Mouse (Mus musculus) forebrain, embryonic 14.5 days (tissue): ENCODE data around the gene Galnt12. TPM values are rescaled to one million over a fixed set of nuclear protein-coding genes. Genes with fewer than 3 reads are reported as not detected.

Experiments
- ATAC-seq: fragments of 200-750 bp; cut with Nextera tagmentation; 2 replicates; pipeline ENCODE4 v1.8.0; 2017; ENCODE audit warnings: mild to moderate bottlenecking, moderate library complexity
- DNase-seq: peaks from one replicate; pipeline ENCODE4 v3.0.0-alpha.2; 2015; ENCODE audit warnings: low spot score
- H3K27ac ChIP-seq: fragments of 300-500 bp; sonication (generic); 2 replicates; pipeline ENCODE4 v1.5.1; 2014; ENCODE audit warnings: low read depth, mild to moderate bottlenecking, control low read depth, low read length, moderate library complexity
- H3K27me3 ChIP-seq: fragments of 300-500 bp; sonication (generic); replicated peaks from 2 replicates; pipeline ENCODE4 v1.6.1; 2014; ENCODE audit warnings: low read length, control low read depth, mixed read lengths; ENCODE audit not compliant: control insufficient read depth, insufficient read depth
- H3K36me3 ChIP-seq: fragments of 300-500 bp; sonication (generic); 2 replicates; pipeline ENCODE4 v1.6.1; 2014; ENCODE audit warnings: low read length, control low read depth; ENCODE audit not compliant: control insufficient read depth, insufficient read depth
- H3K4me1 ChIP-seq: fragments of 300-500 bp; sonication (generic); 2 replicates; pipeline ENCODE4 v1.6.1; 2014; ENCODE audit warnings: antibody characterized with exemption, low read length, control low read depth; ENCODE audit not compliant: control insufficient read depth, insufficient read depth
- H3K4me2 ChIP-seq: fragments of 300-500 bp; sonication (generic); 2 replicates; pipeline ENCODE4 v1.6.1; 2014; ENCODE audit warnings: mild to moderate bottlenecking, control low read depth, low read length
- H3K4me3 ChIP-seq: fragments of 300-500 bp; sonication (generic); 2 replicates; pipeline ENCODE4 v1.5.1; 2014; ENCODE audit warnings: low read depth, low read length, control low read depth
- H3K9ac ChIP-seq: fragments of 300-500 bp; sonication (generic); 2 replicates; pipeline ENCODE4 v1.6.1; 2014; ENCODE audit warnings: mild to moderate bottlenecking, low read length, control low read depth, moderate library complexity
- H3K9me3 ChIP-seq: fragments of 300-500 bp; sonication (generic); replicated peaks from 2 replicates; pipeline ENCODE4 v1.6.1; 2016; ENCODE audit warnings: low read length, control low read depth, mixed read lengths; ENCODE audit not compliant: control insufficient read depth
- WGBS: fragments of 180-500 bp; shearing (Covaris S2); extraction: QIAGEN DNeasy Blood & Tissue Kit; methylation state at CpG from one replicate; pipeline ENCODE4 v1.1.7; 2014; 5-methylcytosine and 5-hydroxymethylcytosine counted together
- polyA plus RNA-seq: library from polyadenylated mRNA; unstranded; fragments of >200 nt; fragmentation: Nextera tagmentation; extraction: Ambion mirVana; gene quantifications from 2 replicates; pipeline ENCODE4 v1.2.1, GENCODE M21; 2014

Gene Galnt12
- polyA plus RNA-seq, 1 experiment from 2014 or later = 0.62 TPM

DNA sequence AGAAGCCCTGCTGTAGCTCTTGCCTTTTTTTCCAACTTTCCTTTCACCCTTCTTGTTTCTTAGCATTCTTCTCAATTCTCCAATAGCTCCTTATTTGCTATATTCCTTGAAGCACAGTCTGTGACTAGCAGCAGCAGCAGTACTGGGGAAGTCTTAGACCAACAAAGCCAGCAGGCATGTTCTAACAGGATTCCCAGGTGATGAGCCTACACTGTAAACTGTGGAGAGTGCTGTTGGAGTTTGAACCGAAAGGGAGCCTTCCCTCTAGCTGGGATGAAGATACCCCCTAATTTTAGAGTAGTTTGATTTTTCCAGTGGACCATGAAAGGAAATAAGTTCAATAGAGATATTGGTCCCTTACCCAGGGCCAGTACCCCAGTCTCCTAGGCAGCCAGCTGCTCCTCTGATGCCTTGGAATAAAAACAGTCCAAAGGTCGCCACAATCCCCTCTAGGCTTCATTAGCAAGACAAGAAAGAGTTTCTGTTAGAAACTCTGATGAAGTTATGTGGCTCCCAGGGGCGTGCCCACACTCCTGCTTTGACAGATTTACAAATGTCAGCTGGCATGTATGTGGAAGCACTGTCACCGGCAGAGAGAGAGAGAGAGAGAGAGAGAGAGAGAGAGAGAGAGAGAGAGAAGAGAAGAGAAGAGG is 69.5 kb downstream of the Galnt12 start:
- no peaks in the 10 kb centered on the region for H3K4me1 ChIP-seq
- no peak overlapping the region for H3K27ac ChIP-seq
- DNase-seq (peak; percentile 48), ATAC-seq (peak; percentile 63)
- H3K36me3 ChIP-seq = no peaks in the 10 kb centered on the region
- WGBS = 7% methylated on average over 3 of the region's 4 CpGs
- H3K4me3 ChIP-seq = no peak overlapping the region
- H3K27me3 ChIP-seq = no peaks in the 10 kb centered on the region
- H3K4me2 ChIP-seq = no peak overlapping the region
- H3K9me3 ChIP-seq = no peaks in the 10 kb centered on the region; the same call in 1 of the 2 replicates
- H3K9ac ChIP-seq = no peak overlapping the region

DNA sequence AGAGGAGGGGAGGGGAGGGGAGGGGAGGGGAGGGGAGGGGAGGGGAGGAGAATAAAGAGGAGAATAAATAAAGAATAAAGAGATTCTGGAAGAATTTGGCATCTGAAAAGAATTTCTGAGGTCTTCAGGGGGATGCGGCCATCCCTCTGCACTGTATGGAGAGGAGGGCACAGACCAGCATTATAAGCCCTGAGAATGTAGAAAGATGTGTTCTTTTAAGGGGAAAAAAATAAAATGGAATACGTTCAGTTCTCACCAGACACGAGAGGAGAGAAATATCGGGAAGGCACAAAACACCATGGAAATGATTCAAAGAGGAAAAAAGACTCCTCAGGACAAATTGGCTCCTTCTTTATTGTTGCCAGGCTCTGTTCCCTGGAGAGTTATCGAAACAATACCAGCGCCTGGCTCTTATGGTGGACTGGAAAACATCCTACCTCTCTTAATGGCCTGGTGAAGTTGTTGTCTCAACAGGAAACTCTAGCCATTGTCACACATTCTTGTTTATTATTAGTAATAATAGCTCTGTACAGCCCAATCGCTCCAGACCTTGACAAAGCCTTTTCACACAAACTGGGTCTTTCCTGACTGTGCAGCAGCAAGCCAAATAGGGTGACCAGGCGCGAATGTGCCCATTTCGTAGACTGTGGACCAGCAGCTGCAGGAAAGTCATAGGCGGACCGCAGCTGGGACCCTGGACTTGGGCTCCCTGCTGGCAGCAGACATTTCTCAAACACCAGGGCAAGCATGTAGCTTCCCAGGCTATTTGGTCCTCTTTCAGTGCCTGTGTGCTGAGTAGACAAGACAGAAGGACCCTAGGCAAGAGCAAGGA is 70.3 kb downstream of the Galnt12 start:
- H3K9ac ChIP-seq = no peak overlapping the region
- ATAC-seq (no peak), DNase-seq (no peak)

DNA sequence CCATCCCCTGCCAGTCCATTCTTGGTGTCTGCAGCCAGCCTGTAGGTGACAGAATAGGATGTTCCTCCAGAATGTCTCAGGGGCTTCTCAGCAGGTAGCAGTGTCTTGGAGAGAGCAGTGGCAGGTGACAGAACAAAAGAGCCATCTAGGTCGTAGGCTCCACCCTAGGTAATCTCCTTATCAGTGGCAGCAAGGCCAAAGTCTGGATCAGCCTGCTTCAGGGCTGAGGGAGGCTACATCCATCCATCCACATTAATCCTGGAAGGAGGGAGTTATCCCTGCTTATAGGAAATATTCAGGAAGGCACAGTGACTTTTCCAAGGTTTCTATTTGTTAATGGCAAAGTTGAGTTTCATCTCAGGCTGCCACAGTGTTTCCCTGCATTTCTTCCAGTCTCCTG is 80.6 kb downstream of the Galnt12 start:
- DNase-seq = no peak
- H3K9me3 ChIP-seq = no peaks in the 10 kb centered on the region
- no peaks in the 10 kb centered on the region for H3K4me1 ChIP-seq
- H3K36me3 ChIP-seq = no peaks in the 10 kb centered on the region
- H3K9ac ChIP-seq = no peak overlapping the region
- no peak overlapping the region for H3K4me2 ChIP-seq
- ATAC-seq = no peak
- no peak overlapping the region for H3K4me3 ChIP-seq
- no peak overlapping the region for H3K27ac ChIP-seq
- no peaks in the 10 kb centered on the region for H3K27me3 ChIP-seq
- WGBS = 44% methylated on average over 1 of the region's 1 CpGs

More for the DNA sequence above, 70.3 kb downstream of the Galnt12 start:
- Histone ChIP-seq H3K27ac (no peak overlapping the region), H3K9me3 (no peaks in the 10 kb centered on the region; the same call in 1 of the 2 replicates), H3K4me1 (no peaks in the 10 kb centered on the region), H3K4me2 (no peak overlapping the region), H3K27me3 (no peaks in the 10 kb centered on the region), H3K36me3 (no peaks in the 10 kb centered on the region), H3K4me3 (no peak overlapping the region)
- 55% methylated on average over 12 of the region's 12 CpGs for WGBS

Other genes with a start within 250 kb of the Galnt12 start
- 1.7 and 3.5 TPM in 2 replicates for gene Gabbr2, start 100.0 kb upstream of the Galnt12 start, polyA plus RNA-seq
- 2.2 and 3.2 TPM in 2 replicates for gene Anks6, start 34.5 kb upstream of the Galnt12 start, polyA plus RNA-seq
- 1.9 TPM in 2 replicates for gene Col15a1, start 116.3 kb downstream of the Galnt12 start, polyA plus RNA-seq